Mouse (Mus musculus) bone marrow, adult 2 months (tissue): Measurements from ENCODE around the gene Tspan9.

ENCODE experiments used
- CTCF ChIP-seq: fragments of 200-500 bp; IDR thresholded peaks from 2 replicates; pipeline ENCODE4 v1.5.1; 2011; ENCODE audit warnings: low read length, control low read depth; ENCODE audit not compliant: control insufficient read depth, insufficient read depth
- POLR2A ChIP-seq: fragments of 200-500 bp; IDR thresholded peaks from 2 replicates; pipeline ENCODE4 v1.6.1; 2011; ENCODE audit warnings: low read depth, mild to moderate bottlenecking, control low read depth, low read length, borderline replicate concordance; ENCODE audit not compliant: control insufficient read depth

GRCm38 (mm10) chr6:128029517-128030348 is 113.7 kb downstream of the Tspan9 start:
- TF ChIP-seq CTCF (no peak), POLR2A (no peak)
